Mouse (Mus musculus) left cerebral cortex, postnatal 10 days (tissue): ENCODE results near the gene Gm49387. TPM values are rescaled to one million over a fixed set of nuclear protein-coding genes. Genes with fewer than 3 reads are reported as not detected.

Experiments used
- DNase-seq, 2 experiments: peaks; one replicate each; pipeline ENCODE4 v3.0.0; 2021 to 2022; ENCODE audit warnings: low spot score in 2 of 2, mixed read lengths in 1 of 2; ENCODE audit errors: extremely low spot score in 1 of 2
- intact Hi-C: fragments of 180-260 bp; cut with DNase I; formaldehyde crosslinking; loops from one replicate; pipeline ENCODE4 v1.15.1; 2025
- total RNA-seq, 2 experiments: library from RNA; stranded (reverse); gene quantifications; 2 replicates each; pipeline ENCODE4 v1.2.3; 2021

Gene Gm49387
- total RNA-seq, 2 experiments from 2014 or later: 0.79 TPM; not detected in 1

- DNase-seq: no peak
- intact Hi-C loops: no loop called here
These were observed 46.0 kb downstream of the Gm49387 start for GRCm38 (mm10) chr14:31594693-31595092.

GRCm38 (mm10) chr14:31593036-31593435 lies 47.6 kb downstream of the Gm49387 start:
- intact Hi-C loops: no loop called here
- DNase-seq: no peak

GRCm38 (mm10) chr14:31591243-31591642 lies 49.4 kb downstream of the Gm49387 start, which contains the start of gene Colq:
Gene Colq (minus strand): TSS chr14:31591343.
- intact Hi-C loops: no loop called here
- DNase-seq: no peak

GRCm38 (mm10) chr14:31586451-31586850 lies 54.2 kb downstream of the Gm49387 start:
- no peak for DNase-seq
- intact Hi-C loops: no loop called here

GRCm38 (mm10) chr14:31583082-31583481 lies 57.6 kb downstream of the Gm49387 start:
- intact Hi-C loops: no loop called here

GRCm38 (mm10) chr14:31577966-31578735 lies 62.5 kb downstream of the Gm49387 start:
- DNase-seq: no peak
- intact Hi-C loops: no loop called here

More at GRCm38 (mm10) chr14:31583082-31583481, 57.6 kb downstream of the Gm49387 start:
- no peak for DNase-seq

GRCm38 (mm10) chr14:31576846-31577697 lies 63.6 kb downstream of the Gm49387 start:
- intact Hi-C loops: no loop called here
- DNase-seq: no peak

GRCm38 (mm10) chr14:31575866-31576265 lies 64.8 kb downstream of the Gm49387 start:
- DNase-seq: peak in 1 of 2 experiments; percentile 52
- intact Hi-C loops: no loop called here

- intact Hi-C loops: no loop called here
- DNase-seq: no peak
These were observed 65.6 kb downstream of the Gm49387 start for GRCm38 (mm10) chr14:31574903-31575665.

- intact Hi-C loops: no loop called here
These were observed 68.0 kb downstream of the Gm49387 start for GRCm38 (mm10) chr14:31572561-31573175.

GRCm38 (mm10) chr14:31571419-31571818 lies 69.3 kb downstream of the Gm49387 start:
- intact Hi-C loops: no loop called here

More at GRCm38 (mm10) chr14:31572561-31573175, 68.0 kb downstream of the Gm49387 start:
- peak; percentile 45 to 63 for DNase-seq

GRCm38 (mm10) chr14:31570131-31570951 lies 70.3 kb downstream of the Gm49387 start:
- intact Hi-C loops: no loop called here
- DNase-seq: no peak

More at GRCm38 (mm10) chr14:31571419-31571818, 69.3 kb downstream of the Gm49387 start:
- DNase-seq: no peak

- peak; percentile 42 to 57 for DNase-seq
- intact Hi-C loops: no loop called here
These were observed 71.5 kb downstream of the Gm49387 start for GRCm38 (mm10) chr14:31569151-31569631.

- intact Hi-C loops: no loop called here
- DNase-seq: no peak
These were observed 75.0 kb downstream of the Gm49387 start for GRCm38 (mm10) chr14:31565478-31566212.

GRCm38 (mm10) chr14:31564452-31565179 lies 76.1 kb downstream of the Gm49387 start:
- intact Hi-C loops: no loop called here
- DNase-seq: no peak

GRCm38 (mm10) chr14:31560886-31561285 lies 79.8 kb downstream of the Gm49387 start:
- intact Hi-C loops: no loop called here
- no peak for DNase-seq
